Mouse (Mus musculus): ENCODE results near the gene Cdkal1.

DNA sequence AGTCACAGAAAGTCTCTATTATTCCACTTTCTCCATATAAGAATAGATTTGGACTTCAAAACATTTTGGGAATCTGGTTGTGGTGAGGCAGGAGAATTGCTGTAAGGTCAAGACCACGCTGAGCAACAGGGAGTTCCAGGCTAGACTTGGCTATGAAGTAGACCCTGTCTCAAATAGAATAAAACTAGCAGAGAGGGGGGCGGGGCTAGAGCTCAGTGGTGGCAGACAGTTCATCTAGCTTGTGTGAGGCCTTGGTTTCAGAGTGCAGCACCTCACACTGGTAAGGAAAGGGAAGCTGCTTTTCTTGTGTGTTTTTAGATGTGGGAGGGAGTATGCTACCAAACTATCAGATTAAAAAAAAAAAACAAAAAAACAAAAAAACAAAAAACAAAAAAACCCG, 694.0 kb downstream of the Cdkal1 start:
- TF ChIP-seq CTCF (IDR thresholded peaks at IDR 0.05; ENCODE audit: borderline replicate concordance, control insufficient read depth, extremely low read depth, insufficient read depth, low read length, poor library complexity) (no peak), POLR2A (IDR thresholded peaks at IDR 0.05; ENCODE audit: control insufficient read depth, extremely low read depth, insufficient read depth, low read length, poor library complexity) (no peak)

Measured in thymus, adult 2 months (tissue).